Mouse (Mus musculus) E14TG2a.4 (cell line): Measurements from ENCODE around the gene Gpr146.

ENCODE experiments used
- CTCF ChIP-seq: conservative IDR thresholded peaks from 2 replicates; pipeline ENCODE4 v1.5.1; 2014; ENCODE audit warnings: low read length
- NANOG ChIP-seq: IDR thresholded peaks from 2 replicates; pipeline ENCODE4 v1.6.1; 2014; ENCODE audit warnings: borderline replicate concordance, low read length, mixed read lengths

DNA sequence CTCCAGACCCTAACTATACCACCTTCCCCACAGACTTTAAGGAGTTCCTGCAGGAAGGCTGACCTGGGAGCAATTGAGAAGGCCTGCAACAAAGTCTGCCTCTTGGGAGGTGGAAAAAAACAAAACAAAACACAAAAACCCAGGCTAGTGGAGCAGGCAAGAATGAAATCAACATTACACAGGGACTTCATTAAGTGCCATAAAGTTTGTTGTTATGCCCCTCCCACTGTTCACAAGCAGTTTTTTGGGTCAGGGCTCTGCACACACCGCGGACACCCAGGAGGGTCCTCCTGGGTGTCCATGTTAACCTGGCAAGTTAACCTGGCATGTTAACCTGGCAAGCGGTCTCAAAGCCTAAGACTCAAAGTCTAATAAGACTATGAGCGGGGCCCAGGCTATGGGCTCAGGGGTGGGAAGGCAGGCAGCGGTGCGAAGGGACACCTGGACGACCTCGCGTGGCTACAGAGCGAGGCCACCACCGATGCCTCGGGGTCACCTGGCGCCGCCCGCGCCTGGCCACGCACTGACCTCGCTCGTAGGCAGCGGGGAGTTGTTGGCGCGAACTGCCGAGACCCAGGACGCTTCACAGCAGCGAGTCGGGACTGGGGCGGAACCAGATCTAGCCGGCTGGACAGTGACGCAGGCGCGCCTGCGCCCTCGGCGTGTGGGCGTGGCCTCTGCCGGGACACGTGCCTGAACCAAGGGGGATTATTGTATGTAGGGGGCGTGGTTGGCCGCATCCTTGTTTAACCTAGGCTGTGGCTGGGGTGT is 5.7 kb upstream of the Gpr146 start:
- TF ChIP-seq CTCF (no peak), NANOG (no peak)
